Mouse (Mus musculus): ENCODE results near the gene Ina.

GRCm38 (mm10) chr19:46975565-46975964, 38.9 kb upstream of the Ina start:
- TF ChIP-seq CTCF (IDR thresholded peaks at IDR 0.05; ENCODE audit: extremely low read depth, insufficient read depth, low read length) (no peak), POLR2A (IDR thresholded peaks at IDR 0.05; ENCODE audit: extremely low read depth, insufficient read depth, low read length) (no peak)
